Mouse (Mus musculus): ENCODE results near the gene Zfp981. TPM values are rescaled to one million over a fixed set of nuclear protein-coding genes. Genes with fewer than 3 reads are reported as not detected.
A peak's percentile ranks its signal among the peaks of the same experiment; 100 is the strongest.

Gene Zfp981
- total RNA-seq, 1 experiment from 2014 or later: not detected

- no peak for ATAC-seq (replicated peaks in 1 of 2; ENCODE audit: insufficient read depth in 1 of 2, low FRiP score in 2 of 2, low TSS enrichment in 1 of 2, low read depth in 1 of 2, poor library complexity in 2 of 2, severe bottlenecking in 2 of 2)
Observed at GRCm38 (mm10) chr4:146535883-146536282, 34.1 kb downstream of the Zfp981 start.

GRCm38 (mm10) chr4:146579905-146580873 lies 78.4 kb downstream of the Zfp981 start:
- peak; percentile 56 to 71 for ATAC-seq (replicated peaks in 1 of 2; ENCODE audit: insufficient read depth in 1 of 2, low FRiP score in 2 of 2, low TSS enrichment in 1 of 2, low read depth in 1 of 2, poor library complexity in 2 of 2, severe bottlenecking in 2 of 2)

Other genes with a start within 250 kb of the Zfp981 start
- 17.8 and 24.8 TPM in 2 replicates for gene Zfp992, start 53.0 kb upstream of the Zfp981 start, total RNA-seq (2017)
- gene Zfp993, start 108.9 kb downstream of the Zfp981 start, total RNA-seq (2017): 25.4 and 35.0 TPM in 2 replicates

Measured in hematopoietic stem cell, adult 5-6 weeks (primary cell).